ENCODE assay signal across 8 mouse cellular contexts in genomic region chr1:78852408-78853093, GRCm38 (mm10). TPM values are rescaled to one million over a fixed set of nuclear protein-coding genes. Genes with fewer than 3 reads are reported as not detected.
DNase-seq lines count a peak whose midpoint lies in the region; ATAC-seq lines count a peak whose summit lies in the region.
"Had no signal": no experiment of that assay in that cellular context is flagged by ENCODE, and none has a peak within 500 bp of the region (broad histone marks: within the 10 kb centered on the region; RNA-seq: fewer than 3 reads in every experiment).

No protein-coding gene starts in this region.

- peak; percentile 25 for DNase-seq in adrenal gland, adult 8-10 months
- DNase-seq in adrenal gland, postnatal 14 days = peak; percentile 46
- peak; percentile 21 to 48 for DNase-seq in kidney, postnatal 4 days
- DNase-seq in neural tube, embryonic 11.5 days (ENCODE audit: low spot score) = peak; percentile 73
- DNase-seq in T-cell, adult 2 months (ENCODE audit: low spot score) = no peak

- peak; percentile 95 for ATAC-seq in forebrain, embryonic 12.5 days (ENCODE audit: low FRiP score)
- ATAC-seq in neural tube, embryonic 11.5 days (ENCODE audit: insufficient read depth, low FRiP score, low TSS enrichment) = peak; percentile 93
- no peak for ATAC-seq in erythroid progenitor cell, adult 5-6 weeks (replicated peaks; ENCODE audit: low FRiP score, poor library complexity, severe bottlenecking)

- no peaks in the 10 kb centered on the region for H3K27me3 ChIP-seq in forebrain, embryonic 12.5 days
- H3K27me3 ChIP-seq in neural tube, embryonic 11.5 days (ENCODE audit: control insufficient read depth, insufficient read depth, low read length) = no peaks in the 10 kb centered on the region
- H3K27me3 ChIP-seq: heart, embryonic 13.5 days had no signal

- peaks cover 11% of the 10 kb centered on the region for H3K4me1 ChIP-seq in forebrain, embryonic 12.5 days
- H3K4me1 ChIP-seq in neural tube, embryonic 11.5 days (ENCODE audit: control insufficient read depth, insufficient read depth, low read length) = no peaks in the 10 kb centered on the region; the same call in 1 of the 2 replicates

- WGBS in forebrain, embryonic 12.5 days = 57% methylated on average over 17 of the region's 17 CpGs
- WGBS in neural tube, embryonic 11.5 days = 47% methylated on average over 17 of the region's 17 CpGs

- 0 out of 2 replicates have a peak overlapping the region, but pooled peaks have one; percentile 9 for H3K27ac ChIP-seq in forebrain, embryonic 12.5 days
- H3K27ac ChIP-seq in neural tube, embryonic 11.5 days (ENCODE audit: low read depth, low read length) = peak overlapping the region; percentile 60
- H3K27ac ChIP-seq: heart, embryonic 13.5 days had no signal

- H3K9ac ChIP-seq in forebrain, embryonic 12.5 days = no peak overlapping the region
- H3K9ac ChIP-seq in neural tube, embryonic 11.5 days (ENCODE audit: low read length) = no peak overlapping the region
- H3K9ac ChIP-seq: heart, embryonic 13.5 days had no signal

- no peak overlapping the region for H3K4me2 ChIP-seq in forebrain, embryonic 12.5 days
- no peak overlapping the region for H3K4me2 ChIP-seq in neural tube, embryonic 11.5 days (ENCODE audit: low read depth)
- H3K4me2 ChIP-seq: heart, embryonic 13.5 days had no signal

- H3K36me3 ChIP-seq in forebrain, embryonic 12.5 days (replicated peaks) = no peaks in the 10 kb centered on the region
- H3K36me3 ChIP-seq in neural tube, embryonic 11.5 days (ENCODE audit: control insufficient read depth, insufficient read depth, low read length) = no peaks in the 10 kb centered on the region
- H3K36me3 ChIP-seq: heart, embryonic 13.5 days had no signal

- H3K9me3 ChIP-seq in forebrain, embryonic 12.5 days = no peaks in the 10 kb centered on the region
- no peaks in the 10 kb centered on the region for H3K9me3 ChIP-seq in neural tube, embryonic 11.5 days (ENCODE audit: control insufficient read depth, low read length)

- no peak overlapping the region for H3K4me3 ChIP-seq in forebrain, embryonic 12.5 days (replicated peaks)
- H3K4me3 ChIP-seq in neural tube, embryonic 11.5 days (ENCODE audit: low read depth, low read length) = no peak overlapping the region
- H3K4me3 ChIP-seq: heart, embryonic 13.5 days had no signal

RNA-seq across cellular contexts. Expression of gene Kcne4, which starts 36.0 kb away (rescaled TPM):
- total RNA-seq in adrenal gland, adult 8-10 months (2022) = 1 to 10 TPM; 6.7 to 9.8 (median 8.4) TPM
- 6.5 and 8.2 TPM in 2 replicates for total RNA-seq in adrenal gland, postnatal 14 days (2021)
- 1.0 and 1.2 TPM in 2 replicates for polyA plus RNA-seq in forebrain, embryonic 12.5 days (2016; fragmentation: Nextera tagmentation; extraction: Ambion mirVana)
- 2.7 and 4.4 TPM in 2 replicates for polyA plus RNA-seq in neural tube, embryonic 11.5 days (2014; fragmentation: Nextera tagmentation; extraction: Ambion mirVana)
- total RNA-seq in erythroid progenitor cell, adult 5-6 weeks (2015; ENCODE audit: low replicate concordance) = not detected in 2 replicates
- total RNA-seq in erythroid progenitor cell, adult 5-6 weeks (2017; ENCODE audit: low replicate concordance) = 0.77 TPM in 1 of 2 replicates, not detected in the other
